Mouse (Mus musculus) cerebellum, adult 2 months (tissue): Measurements from ENCODE around the gene Rbms1.

Experiments
- CTCF ChIP-seq: fragments of 200-500 bp; IDR thresholded peaks from 2 replicates; pipeline ENCODE4 v1.5.1; 2011; ENCODE audit warnings: low read depth, mild to moderate bottlenecking, control low read depth, low read length, moderate library complexity, borderline replicate concordance; ENCODE audit not compliant: insufficient read depth
- POLR2A ChIP-seq: fragments of 200-500 bp; IDR thresholded peaks from 2 replicates; pipeline ENCODE4 v1.6.1; 2011; ENCODE audit warnings: low read length, control low read depth, borderline replicate concordance; ENCODE audit not compliant: insufficient read depth

- TF ChIP-seq CTCF = no peak
- TF ChIP-seq POLR2A = no peak
These were observed 242.8 kb downstream of the Rbms1 start for GRCm38 (mm10) chr2:60720205-60720604.
